Mouse (Mus musculus) thymus, postnatal 10 days (tissue): ENCODE data around the gene Etl4.

Source experiments
- DNase-seq, 2 experiments: peaks; one replicate each; pipeline ENCODE4 v3.0.0; 2021; ENCODE audit warnings: low spot score in 2 of 2

Etl4 gene

DNA sequence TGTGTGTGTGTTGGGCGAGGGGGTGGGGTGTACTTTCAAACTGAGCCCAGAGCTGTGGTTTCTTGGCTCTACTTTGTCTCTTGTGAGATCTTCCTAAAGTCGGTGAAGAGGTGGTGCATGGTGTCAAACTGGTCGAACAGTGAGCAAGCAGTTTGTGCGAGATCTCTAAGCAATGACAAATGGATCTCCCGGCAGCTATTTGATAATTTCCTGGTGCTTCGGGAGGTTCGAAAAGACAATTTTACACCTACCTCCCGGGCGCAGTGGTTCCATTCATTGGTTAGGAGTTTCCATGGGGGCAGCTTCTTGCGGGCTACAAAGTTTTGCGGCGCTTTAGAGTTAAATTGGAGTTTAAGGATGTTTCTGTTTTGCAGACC is 610.5 kb downstream of the Etl4 start:
- DNase-seq = no peak

GRCm38 (mm10) chr2:20520636-20521595 is 611.3 kb downstream of the Etl4 start:
- DNase-seq = no peak

- DNase-seq = no peak
These were observed 612.2 kb downstream of the Etl4 start for GRCm38 (mm10) chr2:20521686-20522285.

- no peak for DNase-seq
These were observed 614.1 kb downstream of the Etl4 start for GRCm38 (mm10) chr2:20523636-20524035.

GRCm38 (mm10) chr2:20525879-20526593 is 616.5 kb downstream of the Etl4 start:
- no peak for DNase-seq

DNA sequence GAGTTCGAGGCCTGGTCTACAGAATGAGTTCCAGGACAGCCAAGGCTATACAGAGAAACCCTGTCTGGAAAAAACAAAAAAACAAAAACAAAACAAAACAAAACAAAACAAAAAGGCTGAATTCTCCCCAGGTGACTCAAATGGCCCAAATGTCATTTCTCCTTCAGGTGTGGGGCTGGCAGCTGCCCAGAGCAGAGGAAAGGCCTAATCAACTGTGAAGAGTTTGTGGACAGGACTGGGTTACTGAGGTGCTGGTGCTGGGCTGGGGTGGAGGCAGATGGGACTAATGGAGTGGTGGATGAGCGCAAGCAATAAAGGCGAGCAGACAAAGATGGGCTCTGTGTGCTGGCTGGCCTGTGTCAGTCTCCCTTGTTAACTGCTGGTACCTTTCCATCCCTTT is 617.3 kb downstream of the Etl4 start:
- no peak for DNase-seq

- DNase-seq = no peak
These were observed 623.0 kb downstream of the Etl4 start for GRCm38 (mm10) chr2:20532623-20533022.

DNA sequence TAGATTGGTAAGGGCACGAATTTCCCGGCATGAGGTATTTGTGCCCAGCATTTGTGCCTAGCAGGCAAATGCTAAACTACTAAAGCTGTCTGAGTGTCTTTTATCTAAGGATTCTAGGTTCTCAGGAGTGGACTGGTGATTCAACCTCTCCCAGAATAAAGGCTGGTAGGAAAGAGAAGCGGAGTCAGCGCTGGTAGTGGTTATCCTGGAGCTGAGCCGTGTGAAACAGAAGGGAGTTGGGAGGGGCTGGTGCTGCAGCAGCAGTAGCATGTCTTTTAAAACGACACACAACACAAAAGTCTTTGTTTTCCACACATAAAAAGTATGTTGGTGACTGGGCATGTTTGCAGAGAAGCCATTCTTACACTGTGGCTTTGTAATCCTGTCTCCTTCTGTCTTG is 628.2 kb downstream of the Etl4 start:
- no peak for DNase-seq

- DNase-seq = no peak
These were observed 629.3 kb downstream of the Etl4 start for GRCm38 (mm10) chr2:20538871-20539270.

- no peak for DNase-seq
These were observed 631.7 kb downstream of the Etl4 start for GRCm38 (mm10) chr2:20541261-20541660.

GRCm38 (mm10) chr2:20542286-20542685 is 632.7 kb downstream of the Etl4 start:
- no peak for DNase-seq

DNA sequence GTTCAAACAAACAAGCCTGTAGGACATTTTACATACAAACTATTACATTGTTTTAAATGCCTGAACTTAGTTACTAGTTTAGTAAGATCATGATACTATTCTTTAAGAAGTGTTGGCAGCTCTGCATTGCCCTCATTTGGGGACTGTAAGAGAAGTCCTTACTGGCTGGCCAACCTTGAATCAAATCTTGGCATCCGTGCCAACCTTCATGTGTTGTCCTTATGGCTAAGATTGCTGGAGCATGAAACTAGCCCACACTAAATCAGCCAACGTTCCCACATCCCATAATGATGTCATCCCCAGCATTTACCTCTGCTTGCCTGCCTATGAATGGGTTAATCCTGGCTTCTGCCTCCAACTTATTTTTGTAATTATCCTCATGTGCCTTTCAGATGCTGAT is 636.0 kb downstream of the Etl4 start:
- no peak for DNase-seq

DNA sequence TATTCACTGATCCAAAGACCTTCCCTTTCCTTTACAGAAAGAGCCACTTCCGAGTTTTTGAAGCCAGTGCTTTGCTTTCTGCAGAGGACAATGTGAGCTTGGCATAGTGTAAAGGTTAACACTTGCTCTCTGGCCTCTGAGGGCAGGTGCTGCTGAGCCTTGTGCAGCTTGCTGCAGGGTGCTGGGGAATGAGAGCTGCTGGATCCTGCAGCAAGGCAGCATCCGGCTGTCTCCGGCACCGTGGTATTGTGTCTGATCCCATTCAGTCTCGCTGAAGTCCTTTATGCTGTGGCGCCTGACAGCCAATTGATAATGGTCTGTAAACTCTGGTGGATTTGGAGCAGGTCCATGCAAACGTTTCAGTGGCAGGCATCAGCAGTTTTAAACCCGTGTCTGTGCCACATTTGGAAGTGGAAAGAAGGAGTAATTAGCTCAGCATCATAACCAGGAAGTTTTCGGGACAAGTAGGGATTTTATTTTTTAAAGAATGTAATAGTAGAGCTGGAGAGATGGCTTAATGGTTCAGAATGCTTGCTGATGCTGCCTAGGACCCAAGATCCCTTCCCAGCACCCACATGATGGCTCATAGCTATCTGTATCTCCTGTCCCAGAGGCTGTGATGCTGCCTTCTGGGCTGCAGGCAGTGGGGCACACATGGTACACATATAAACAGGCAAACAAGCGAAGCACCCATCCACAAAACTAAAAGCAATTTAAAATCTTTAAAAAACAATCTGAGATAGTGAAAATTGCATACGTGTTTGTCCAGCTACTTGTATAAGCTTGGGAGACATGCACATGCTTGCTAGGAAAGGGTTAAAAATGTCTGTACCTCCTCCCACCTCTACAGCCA is 637.1 kb downstream of the Etl4 start:
- DNase-seq = no peak

- no peak for DNase-seq
These were observed 637.7 kb downstream of the Etl4 start for GRCm38 (mm10) chr2:20547349-20547677.

- no peak for DNase-seq
These were observed 638.4 kb downstream of the Etl4 start for GRCm38 (mm10) chr2:20547686-20548624.

DNA sequence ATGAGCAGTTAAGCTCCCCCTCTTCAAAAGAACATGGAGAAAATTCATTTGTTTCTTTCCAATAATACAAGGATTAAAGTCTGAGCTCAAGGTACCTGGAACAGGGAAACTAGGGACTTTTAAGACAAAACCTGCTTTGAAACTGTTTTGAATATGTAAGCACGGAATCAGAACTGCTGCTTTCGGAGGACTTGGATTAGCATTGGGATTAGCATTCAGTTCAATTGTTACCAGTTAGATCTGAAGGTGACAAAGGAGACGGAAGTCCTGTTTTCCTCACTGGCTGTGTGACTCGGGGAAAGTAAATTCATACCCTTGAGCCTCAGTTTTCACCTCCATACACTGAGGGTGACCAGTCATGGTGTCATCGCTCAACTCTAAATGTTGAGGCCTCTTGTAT is 639.5 kb downstream of the Etl4 start:
- DNase-seq = no peak

DNA sequence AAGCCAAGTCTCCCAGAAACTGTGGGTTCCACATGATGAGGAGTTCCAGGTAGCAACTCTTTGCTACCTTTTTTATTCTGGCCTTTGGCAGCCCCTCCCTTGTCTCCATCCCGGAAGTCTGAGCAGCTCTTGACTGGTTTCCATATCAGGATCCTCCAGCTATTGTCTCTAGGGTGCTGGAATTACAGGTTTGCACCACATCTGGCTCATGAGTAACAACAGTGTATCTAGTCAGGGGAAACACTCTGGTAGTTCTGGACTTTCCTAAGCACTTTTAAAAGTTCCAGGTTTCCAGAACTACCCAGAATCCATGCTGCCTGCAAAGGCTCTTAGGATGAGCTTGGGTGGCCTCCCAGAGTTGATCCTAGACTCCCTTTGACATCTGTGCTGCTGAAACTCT is 640.4 kb downstream of the Etl4 start:
- no peak for DNase-seq

DNA sequence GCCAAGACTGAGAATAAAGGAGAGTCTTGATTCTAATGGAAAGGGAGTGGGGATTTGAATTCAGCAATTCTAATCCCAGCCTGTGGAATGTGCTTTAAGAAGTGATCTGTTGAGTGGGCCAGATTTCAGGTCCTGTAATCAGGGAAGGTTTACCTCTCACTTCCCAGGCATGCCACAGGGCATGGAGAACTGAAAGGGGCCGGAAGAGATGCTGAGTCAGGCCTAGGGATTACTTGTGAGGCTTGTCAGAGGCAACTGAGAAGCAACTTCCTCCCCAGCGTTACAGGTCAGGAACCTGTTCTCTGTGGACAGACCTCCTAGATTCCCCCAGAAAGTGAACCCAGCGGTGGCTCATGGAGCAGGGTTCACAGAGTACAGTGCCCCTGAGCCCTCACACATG is 646.1 kb downstream of the Etl4 start:
- no peak for DNase-seq

- no peak for DNase-seq
These were observed 649.5 kb downstream of the Etl4 start for GRCm38 (mm10) chr2:20559083-20559482.

DNA sequence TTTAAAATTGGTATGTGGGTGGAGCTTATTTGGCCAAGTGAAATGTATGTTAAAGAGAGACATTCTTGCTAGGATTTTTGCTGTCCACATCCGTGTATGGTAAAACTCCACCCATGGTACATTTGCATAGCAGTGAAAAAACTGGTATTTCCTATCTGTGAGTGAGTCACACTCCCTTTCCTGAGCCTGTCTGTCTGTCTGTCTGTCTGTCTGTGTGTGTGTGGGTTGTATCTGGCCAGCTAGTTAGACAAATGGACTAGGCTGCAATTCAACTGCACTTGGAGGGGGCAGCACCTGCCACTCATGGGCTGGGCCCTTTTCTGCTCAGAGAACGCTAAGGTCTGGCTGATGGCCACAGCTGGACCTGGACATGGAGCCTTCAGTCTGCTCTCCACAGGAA is 650.1 kb downstream of the Etl4 start:
- DNase-seq = no peak

GRCm38 (mm10) chr2:20560581-20560980 is 651.0 kb downstream of the Etl4 start:
- DNase-seq = no peak
